In the genomic region with DNA sequence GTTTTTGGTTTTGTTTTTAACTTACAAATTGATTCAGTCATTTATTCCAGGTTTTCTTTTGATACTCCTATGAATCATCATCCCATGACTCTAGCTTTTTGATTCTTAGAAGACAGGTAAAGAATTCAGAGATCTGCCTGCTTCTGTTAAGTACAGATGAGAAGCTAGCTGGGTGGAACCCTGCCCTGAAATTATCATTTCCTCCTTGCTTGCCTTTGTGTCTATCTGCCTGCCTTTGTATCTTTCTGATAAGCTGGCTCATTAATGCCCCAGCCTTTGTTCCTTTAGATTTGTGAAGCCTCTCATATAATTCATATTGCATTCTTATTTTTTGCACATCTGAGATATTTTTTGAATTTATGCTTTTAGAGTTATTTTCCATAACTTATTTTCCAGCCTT, we compare ENCODE assay signal across 27 mouse cellular contexts.
DNase-seq lines count a peak whose midpoint lies in the region; ATAC-seq lines count a peak whose summit lies in the region.
"Had no signal": no experiment of that assay in that cellular context is flagged by ENCODE, and none has a peak within 500 bp of the region (broad histone marks: within the 10 kb centered on the region; RNA-seq: fewer than 3 reads in every experiment).

No protein-coding gene starts in this region.

- no peaks in the 10 kb centered on the region for H3K9me3 ChIP-seq in liver, embryonic 11.5 days (ENCODE audit: control insufficient read depth, low read length)
- H3K9me3 ChIP-seq in liver, embryonic 12.5 days (replicated peaks), result no peaks in the 10 kb centered on the region
- H3K9me3 ChIP-seq: embryonic facial prominence, embryonic 13.5 days; embryonic facial prominence, embryonic 15.5 days; forebrain, embryonic 10.5 days; forebrain, embryonic 12.5 days; G1E had no signal

- no peaks in the 10 kb centered on the region for H3K36me3 ChIP-seq in liver, embryonic 11.5 days (ENCODE audit: control insufficient read depth, insufficient read depth, low read length)
- H3K36me3 ChIP-seq in liver, embryonic 12.5 days, result no peaks in the 10 kb centered on the region
- H3K36me3 ChIP-seq: embryonic facial prominence, embryonic 13.5 days; embryonic facial prominence, embryonic 15.5 days; forebrain, embryonic 10.5 days; forebrain, embryonic 12.5 days; G1E had no signal

- no peaks in the 10 kb centered on the region for H3K27me3 ChIP-seq in liver, embryonic 11.5 days (replicated peaks; ENCODE audit: control insufficient read depth, insufficient read depth, low read length)
- H3K27me3 ChIP-seq in liver, embryonic 12.5 days (replicated peaks), result no peaks in the 10 kb centered on the region
- H3K27me3 ChIP-seq: CH12.LX; embryonic facial prominence, embryonic 13.5 days; embryonic facial prominence, embryonic 15.5 days; forebrain, embryonic 12.5 days had no signal

- no peaks in the 10 kb centered on the region for H3K4me1 ChIP-seq in liver, embryonic 11.5 days (replicated peaks; ENCODE audit: control insufficient read depth, insufficient read depth, low read length)
- H3K4me1 ChIP-seq in liver, embryonic 12.5 days, result no peaks in the 10 kb centered on the region
- H3K4me1 ChIP-seq: embryonic facial prominence, embryonic 13.5 days; embryonic facial prominence, embryonic 15.5 days; forebrain, embryonic 10.5 days; forebrain, embryonic 12.5 days had no signal

- no peak for DNase-seq in liver, embryonic 11.5 days (ENCODE audit: low spot score)
- DNase-seq in c-Kit-positive CD71-positive TER-119-negative erythroid progenitor cells, embryonic 14.5 days (ENCODE audit: low read depth), result peak; percentile 10
- no peak for DNase-seq in layer of hippocampus, adult 18-20 months (ENCODE audit: low spot score in 2 of 2)
- DNase-seq in left cerebral cortex, postnatal 10 days (ENCODE audit: extremely low spot score in 1 of 2, low spot score in 2 of 2), result no peak
- DNase-seq: adrenal gland, adult 8-10 months; adrenal gland, postnatal 14 days; adrenal gland, postnatal 36 days; B cell, adult 2 months; cerebellum, adult 11-12 months; cerebellum, adult 2 months; cerebellum, adult 9-10 months; cerebellum, postnatal 14 days; cerebellum, postnatal 36 days; embryo, embryonic 11 days had no signal

- intact Hi-C loops in left cerebral cortex, postnatal 10 days (cut with DNase I), result no loop called here

- H3K4me2 ChIP-seq in liver, embryonic 11.5 days, result no peak overlapping the region
- no peak overlapping the region for H3K4me2 ChIP-seq in liver, embryonic 12.5 days
- H3K4me2 ChIP-seq: embryonic facial prominence, embryonic 13.5 days; embryonic facial prominence, embryonic 15.5 days; forebrain, embryonic 12.5 days had no signal

- 0 out of 2 replicates have a peak, but pooled peaks have one; percentile 36 for ATAC-seq in liver, embryonic 11.5 days (replicated peaks; ENCODE audit: low FRiP score)
- no peak for ATAC-seq in liver, embryonic 12.5 days
- ATAC-seq: activated CD4-positive, CD25-positive, alpha-beta regulatory T cell, adult 4 months; CD4-positive, CD25-positive, alpha-beta regulatory T cell, adult 4 months; forebrain, embryonic 14.5 days; forebrain, embryonic 16.5 days; Patski had no signal

- H3K9ac ChIP-seq in liver, embryonic 11.5 days (ENCODE audit: low read depth, low read length), result no peak overlapping the region
- H3K9ac ChIP-seq in liver, embryonic 12.5 days, result no peak overlapping the region
- H3K9ac ChIP-seq: embryonic facial prominence, embryonic 13.5 days; embryonic facial prominence, embryonic 15.5 days; forebrain, embryonic 12.5 days had no signal

- H3K27ac ChIP-seq in liver, embryonic 11.5 days (ENCODE audit: low read depth, low read length), result no peak overlapping the region
- H3K27ac ChIP-seq in liver, embryonic 12.5 days, result no peak overlapping the region
- H3K27ac ChIP-seq: embryonic facial prominence, embryonic 13.5 days; embryonic facial prominence, embryonic 15.5 days; forebrain, embryonic 10.5 days; forebrain, embryonic 12.5 days had no signal

- no peak overlapping the region for H3K4me3 ChIP-seq in liver, embryonic 11.5 days (ENCODE audit: low read depth, low read length)
- H3K4me3 ChIP-seq in liver, embryonic 12.5 days, result no peak overlapping the region
- H3K4me3 ChIP-seq: embryonic facial prominence, embryonic 13.5 days; embryonic facial prominence, embryonic 15.5 days; erythroblast, embryonic 14.5 days; forebrain, embryonic 10.5 days; forebrain, embryonic 12.5 days had no signal
